Mouse (Mus musculus): ENCODE data around the gene Gm10401. TPM values are rescaled to one million over a fixed set of nuclear protein-coding genes. Genes with fewer than 3 reads are reported as not detected.

Gene Gm10401
- not detected for total RNA-seq (2021)

GRCm38 (mm10) chr5:115098195-115098594, at the start of gene Gm10401:
Gm10401 (minus strand) TSS chr5:115098295.
- DNase-seq = no peak
- intact Hi-C loops (cut with DNase I) = no loop called here

- intact Hi-C loops (cut with DNase I) = no loop called here
- no peak for DNase-seq
These were observed 49.3 kb upstream of the Gm10401 start for GRCm38 (mm10) chr5:115147388-115147787.

GRCm38 (mm10) chr5:115146747-115147130, 48.6 kb upstream of the Gm10401 start:
- no peak for DNase-seq
- intact Hi-C loops (cut with DNase I) = no loop called here

- DNase-seq = no peak
These were observed 48.1 kb upstream of the Gm10401 start for GRCm38 (mm10) chr5:115145976-115146746.

GRCm38 (mm10) chr5:115145253-115145968, 47.3 kb upstream of the Gm10401 start:
- intact Hi-C loops (cut with DNase I) = no loop called here
- no peak for DNase-seq

More at GRCm38 (mm10) chr5:115145976-115146746, 48.1 kb upstream of the Gm10401 start:
- intact Hi-C loops (cut with DNase I) = no loop called here

DNA sequence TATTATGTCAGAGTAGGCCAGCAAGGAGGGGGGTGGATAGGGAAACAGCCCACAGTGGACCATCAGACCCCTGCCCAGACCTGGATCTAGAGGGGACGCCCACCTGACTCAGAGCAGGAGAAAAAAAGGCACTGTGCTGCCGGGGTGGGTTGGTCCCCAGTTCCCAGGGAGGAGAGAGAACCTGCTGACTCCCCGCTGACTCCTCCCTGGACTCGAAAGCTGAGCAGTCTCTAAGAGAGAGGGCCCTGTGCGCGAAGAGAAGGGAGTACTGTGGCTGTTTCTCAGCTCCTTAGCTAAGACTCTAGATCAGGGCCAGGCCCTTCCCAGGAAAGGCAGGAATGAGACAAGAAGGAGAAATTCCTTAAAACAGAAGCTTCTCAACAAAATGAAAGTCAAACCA, 46.4 kb upstream of the Gm10401 start:
- intact Hi-C loops (cut with DNase I) = no loop called here
- DNase-seq = no peak

DNA sequence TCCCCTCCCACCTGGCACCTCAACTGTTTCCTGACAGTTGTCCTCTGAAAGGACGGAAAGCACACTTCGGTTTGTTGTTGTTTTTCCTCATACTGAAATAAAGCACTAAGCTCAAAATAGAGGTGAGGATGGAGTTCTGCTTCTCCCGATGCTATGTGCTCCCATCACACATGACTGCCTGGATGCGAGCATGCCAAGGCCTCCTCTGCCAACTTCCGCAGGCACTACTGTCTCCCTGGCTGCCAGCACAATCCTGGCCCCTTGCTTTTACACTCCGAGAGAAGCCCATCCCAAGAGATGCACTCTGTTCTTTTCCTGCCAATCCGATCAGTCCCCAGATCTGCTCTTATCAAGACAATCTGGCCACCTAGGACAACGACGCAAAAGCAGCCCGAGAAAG, 45.5 kb upstream of the Gm10401 start:
- no peak for DNase-seq
- intact Hi-C loops (cut with DNase I) = no loop called here

DNA sequence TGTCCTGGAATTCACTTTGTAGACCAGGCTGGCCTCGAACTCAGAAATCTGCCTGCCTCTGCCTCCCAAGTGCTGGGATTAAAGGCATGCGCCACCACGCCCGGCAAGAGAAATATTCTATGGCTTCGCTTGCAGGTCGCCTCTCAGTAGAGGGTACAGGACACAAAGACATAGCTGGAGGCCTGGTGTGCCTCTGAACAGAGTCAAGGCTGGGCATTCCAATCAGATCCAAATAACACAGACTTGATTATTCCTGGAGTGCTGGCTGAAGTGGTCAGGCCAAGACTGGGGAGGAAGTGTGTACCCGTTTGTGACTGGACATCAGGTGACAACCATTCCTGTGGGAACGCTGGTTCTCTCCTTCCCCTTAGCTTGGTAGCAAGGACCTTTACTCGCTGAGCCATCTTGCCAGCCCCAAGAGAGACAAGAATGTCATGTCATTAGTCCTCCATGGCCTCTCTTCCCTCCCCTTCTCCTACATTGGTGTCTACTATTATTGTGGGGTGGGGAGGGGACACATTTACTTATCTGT, 44.1 kb upstream of the Gm10401 start:
- DNase-seq = no peak
- intact Hi-C loops (cut with DNase I) = no loop called here

GRCm38 (mm10) chr5:115140726-115141125, 42.6 kb upstream of the Gm10401 start:
- intact Hi-C loops (cut with DNase I) = no loop called here
- DNase-seq = no peak

- intact Hi-C loops (cut with DNase I) = no loop called here
- DNase-seq = no peak
These were observed 41.0 kb upstream of the Gm10401 start for GRCm38 (mm10) chr5:115139124-115139523.

GRCm38 (mm10) chr5:115134234-115135165, 36.4 kb upstream of the Gm10401 start, which contains the start of gene Unc119b:
Unc119b (minus strand) TSS chr5:115134975.
- intact Hi-C loops (cut with DNase I) = no loop called here
- DNase-seq = peak; percentile 90 to 91

DNA sequence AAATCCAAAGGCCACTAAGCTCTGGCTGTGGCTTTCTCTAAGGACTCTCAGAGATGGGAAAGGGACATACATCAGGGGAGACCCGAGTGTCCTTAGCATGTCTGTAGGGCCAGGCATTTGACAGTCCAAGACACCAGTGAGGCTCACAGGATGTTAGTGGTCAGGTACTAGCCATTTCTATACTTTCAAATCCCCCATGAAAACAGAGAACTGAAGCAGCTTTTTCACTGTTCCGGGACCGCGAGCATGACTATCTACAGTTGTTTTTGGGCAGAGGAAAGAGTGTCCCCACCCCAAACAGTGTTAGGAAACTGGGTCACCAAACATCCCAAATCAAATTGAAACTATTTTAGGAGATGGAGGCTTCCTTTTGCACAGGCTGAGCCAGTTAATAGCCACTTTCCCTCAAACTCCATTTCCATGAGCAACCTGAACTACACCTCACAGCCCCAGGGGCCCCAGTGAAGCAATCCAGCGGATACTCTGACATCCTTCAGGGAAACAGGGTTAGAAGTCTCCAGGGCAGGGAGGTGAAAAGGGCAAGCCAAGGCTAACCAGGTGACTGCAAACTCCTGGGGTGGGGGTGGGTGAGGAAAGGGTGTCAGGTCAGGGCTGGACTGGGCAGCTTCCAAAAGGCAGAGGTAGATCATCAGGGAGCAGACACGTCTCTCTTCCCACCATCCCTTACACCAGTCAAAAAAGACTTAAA, 35.4 kb upstream of the Gm10401 start:
- intact Hi-C loops (cut with DNase I) = loop anchor here (2.0 kb wide), 1 partner anchor 23 kb away; no protein-coding TSS in a partner anchor
- no peak for DNase-seq

DNA sequence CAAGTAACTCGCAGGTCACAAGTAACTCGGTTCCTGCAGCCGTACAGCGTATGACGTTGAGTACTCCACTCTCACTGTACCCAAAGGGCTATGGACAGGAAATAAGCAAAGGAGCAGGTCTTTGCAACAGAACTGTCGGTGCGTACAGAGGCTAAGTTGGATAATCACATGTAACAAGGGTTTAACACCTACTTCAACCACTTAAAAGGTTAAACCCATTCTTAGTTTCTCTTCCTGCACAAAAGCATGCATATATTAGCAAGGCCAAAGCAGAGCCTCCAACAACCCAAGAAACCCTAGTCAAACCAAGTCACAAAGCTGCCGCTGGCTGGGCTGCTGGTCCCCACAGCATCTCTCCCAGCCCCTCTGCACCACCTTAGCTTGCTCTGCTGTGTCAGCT, 34.4 kb upstream of the Gm10401 start:
- intact Hi-C loops (cut with DNase I) = loop anchor here (2.0 kb wide), 1 partner anchor 24 kb away; no protein-coding TSS in a partner anchor
- no peak for DNase-seq

DNA sequence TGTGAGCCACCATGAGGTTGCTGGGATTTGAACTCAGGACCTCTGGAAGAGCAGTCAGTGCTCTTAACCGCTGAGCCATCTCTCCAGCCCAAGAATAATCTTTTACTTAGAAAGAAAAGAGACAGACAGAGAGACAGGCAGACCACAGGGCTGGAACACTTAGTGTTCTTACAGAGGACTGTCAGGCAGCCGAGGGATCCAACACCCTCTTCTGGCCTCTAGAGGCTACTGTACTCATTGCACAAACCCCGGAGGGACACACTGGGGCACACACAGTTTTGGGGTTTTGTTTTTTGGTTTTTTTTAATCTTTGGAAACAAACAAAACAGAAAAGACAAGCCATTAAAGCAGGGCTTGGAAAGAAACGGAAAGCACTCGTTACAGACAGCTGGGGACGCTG, 31.2 kb upstream of the Gm10401 start:
- DNase-seq = no peak
- intact Hi-C loops (cut with DNase I) = no loop called here

DNA sequence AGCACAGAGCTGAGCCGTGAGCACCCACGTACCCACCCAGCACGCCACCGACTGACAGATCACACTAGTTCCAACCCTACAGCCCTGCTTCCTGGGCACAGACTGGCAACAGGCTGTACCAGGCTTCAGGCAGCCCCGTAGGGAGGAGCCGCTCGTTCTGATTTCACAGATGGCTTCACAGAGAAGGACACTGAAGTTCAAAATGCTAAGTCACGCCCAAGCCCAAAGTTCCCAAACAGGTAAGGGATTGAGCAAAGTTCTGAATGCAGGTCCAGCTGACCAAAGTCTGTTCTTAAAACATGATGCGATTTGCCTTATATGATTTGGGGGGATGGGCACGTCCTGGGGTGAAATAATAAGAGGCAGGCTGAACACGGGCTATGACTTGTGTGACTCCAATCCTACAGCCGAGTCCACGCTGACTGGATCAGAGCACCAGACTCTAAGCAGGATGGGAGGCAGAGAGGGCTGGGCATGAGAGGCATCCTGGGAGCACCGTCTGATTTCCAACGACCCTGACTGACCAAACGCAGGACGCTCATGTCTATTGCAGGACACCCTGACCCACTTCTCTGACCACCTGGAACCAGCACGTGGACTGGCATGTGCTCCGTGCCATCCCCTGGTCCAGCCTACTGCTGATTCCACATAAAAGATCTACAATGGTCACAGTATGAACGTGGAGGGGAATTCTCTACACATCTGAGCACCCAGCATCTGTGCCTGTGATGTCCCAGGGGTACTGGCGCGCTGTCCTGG, 29.5 kb upstream of the Gm10401 start:
- DNase-seq = no peak
- intact Hi-C loops (cut with DNase I) = no loop called here

DNA sequence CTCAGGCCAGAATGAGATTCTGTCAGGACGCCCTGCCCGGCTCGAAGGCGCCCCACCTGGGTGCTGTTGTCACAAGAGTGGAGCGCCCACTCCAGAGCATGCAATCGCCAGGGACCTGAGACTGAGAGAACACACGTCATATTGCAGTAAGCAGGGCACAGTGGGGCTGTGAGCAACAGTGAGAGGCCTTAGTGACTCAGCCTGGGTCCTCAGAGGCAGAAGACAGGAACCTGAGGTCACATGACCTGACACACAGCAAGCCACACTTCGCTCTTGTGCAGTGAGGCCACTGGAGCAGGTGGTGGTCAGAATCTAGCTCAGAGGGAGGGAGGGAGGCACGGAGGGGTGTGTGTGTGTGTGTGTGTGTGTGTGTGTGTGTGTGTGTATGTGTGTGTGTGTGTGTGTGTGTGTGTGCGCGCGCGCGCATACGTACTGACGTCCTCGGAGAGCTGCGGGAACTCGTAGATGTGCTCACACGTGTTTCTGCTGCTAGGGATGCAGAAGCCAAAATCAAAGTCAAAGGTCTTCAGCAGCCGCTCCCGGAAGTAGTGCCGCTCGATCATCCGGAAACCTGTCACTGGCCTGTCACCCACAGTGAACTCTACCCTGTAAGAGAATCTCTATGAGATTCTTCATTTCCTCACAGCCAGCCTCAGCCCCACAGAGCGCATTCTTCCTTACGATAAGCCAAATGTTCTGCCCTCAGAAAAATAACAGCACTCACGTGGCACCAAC, 28.6 kb upstream of the Gm10401 start:
- intact Hi-C loops (cut with DNase I) = no loop called here
- DNase-seq = no peak

GRCm38 (mm10) chr5:115125211-115125871, 27.2 kb upstream of the Gm10401 start:
- intact Hi-C loops (cut with DNase I) = loop anchor here (1.0 to 2.0 kb wide), 3 partner anchors 37 to 111 kb away; no protein-coding TSS in a partner anchor

GRCm38 (mm10) chr5:115124690-115125089, 26.6 kb upstream of the Gm10401 start:
- no peak for DNase-seq
- intact Hi-C loops (cut with DNase I) = loop anchor here (1.0 to 2.0 kb wide), 3 partner anchors 38 to 112 kb away; no protein-coding TSS in a partner anchor

More at GRCm38 (mm10) chr5:115125211-115125871, 27.2 kb upstream of the Gm10401 start:
- peak; percentile 90 for DNase-seq
